Mouse (Mus musculus) kidney, adult 2 months (tissue): ENCODE measurements around the gene Armc10.

Experiments used
- CTCF ChIP-seq: fragments of 200-500 bp; conservative IDR thresholded peaks from 2 replicates; pipeline ENCODE4 v1.5.1; 2011; ENCODE audit warnings: low read depth, mild to moderate bottlenecking, control low read depth, low read length, moderate library complexity, mixed read lengths; ENCODE audit not compliant: insufficient read depth, insufficient read length
- POLR2A ChIP-seq: fragments of 200-500 bp; IDR thresholded peaks from one replicate; pipeline ENCODE4 v1.6.1; 2011; ENCODE audit warnings: low read depth, low read length, control low read depth

GRCm38 (mm10) chr5:21644891-21645438 is 648 bp upstream of the Armc10 start:
- TF ChIP-seq CTCF, result no peak
- no peak for TF ChIP-seq POLR2A
